Mouse (Mus musculus) lung, adult 2 months (tissue): ENCODE measurements at regions not wholly inside any gene's neighbourhood (a gene's known extent, or its start where the extent isn't known, plus 50 kb on each side); places are given as distances from the start of the nearest gene placed in this dataset.

Experiments used
- CTCF ChIP-seq: fragments of 200-500 bp; IDR thresholded peaks from 2 replicates; pipeline ENCODE4 v1.5.1; 2011; ENCODE audit warnings: mild to moderate bottlenecking, low read length, control low read depth; ENCODE audit not compliant: insufficient read depth
- POLR2A ChIP-seq: fragments of 200-500 bp; IDR thresholded peaks from 2 replicates; pipeline ENCODE4 v1.6.1; 2011; ENCODE audit warnings: low read depth, mild to moderate bottlenecking, control low read depth, low read length, borderline replicate concordance; ENCODE audit errors: extremely low read depth

DNA sequence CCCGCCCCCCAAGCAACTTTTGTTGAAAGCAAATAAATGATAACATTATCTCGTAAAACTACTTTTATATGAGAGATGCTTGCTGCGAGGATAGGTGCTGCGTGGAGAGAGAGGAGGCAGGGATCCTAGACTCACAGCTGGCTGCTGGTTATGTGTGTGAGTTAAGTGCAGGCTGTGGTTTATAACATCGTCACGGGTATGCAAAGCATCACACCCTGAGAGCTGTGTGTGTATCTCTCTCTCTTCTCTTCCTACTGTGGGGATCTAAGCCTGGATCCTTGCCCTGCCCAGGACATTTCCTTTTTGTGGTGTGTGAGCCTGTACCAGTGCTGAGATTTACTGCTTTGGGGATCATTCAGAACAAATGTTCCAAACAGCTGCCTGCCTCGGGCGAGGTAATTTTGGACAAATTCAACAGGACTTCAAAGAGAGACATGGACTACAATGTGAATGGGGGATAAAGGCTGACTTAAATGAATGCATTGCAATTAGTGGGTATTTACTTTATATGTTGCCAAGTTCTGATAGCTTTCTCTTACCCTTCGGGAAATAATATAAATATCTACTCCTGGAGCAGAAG lies 162.9 kb downstream of the Sox2 start:
- TF ChIP-seq CTCF: no peak
- TF ChIP-seq POLR2A: no peak
